Mouse (Mus musculus) ES-E14 (cell line): ENCODE results near the gene Aarsd1.

Experiments
- CHD2 ChIP-seq: IDR thresholded peaks from 2 replicates; pipeline ENCODE4 v1.6.1; 2014; ENCODE audit warnings: mild to moderate bottlenecking, low read depth, low read length, inconsistent platforms
- HCFC1 ChIP-seq: IDR thresholded peaks from 2 replicates; pipeline ENCODE4 v1.6.1; 2012; ENCODE audit warnings: low read length, inconsistent platforms, borderline replicate concordance; ENCODE audit not compliant: insufficient read depth
- MAFK ChIP-seq: IDR thresholded peaks from 2 replicates; pipeline ENCODE4 v1.6.1; 2014; ENCODE audit warnings: mild to moderate bottlenecking, low read depth, low read length, inconsistent platforms; ENCODE audit not compliant: insufficient read depth
- ZC3H11A ChIP-seq: IDR thresholded peaks from 2 replicates; pipeline ENCODE4 v1.6.1; 2012; ENCODE audit warnings: low read depth, mild to moderate bottlenecking, inconsistent platforms, low read length, borderline replicate concordance
- ZNF384 ChIP-seq: IDR thresholded peaks from 2 replicates; pipeline ENCODE4 v1.6.1; 2012; ENCODE audit warnings: low read depth, low read length, inconsistent platforms

GRCm38 (mm10) chr11:101431327-101431726, 13.9 kb upstream of the Aarsd1 start:
- TF ChIP-seq HCFC1 = no peak
- TF ChIP-seq MAFK = no peak
- no peak for TF ChIP-seq ZC3H11A
- no peak for TF ChIP-seq CHD2
- no peak for TF ChIP-seq ZNF384
